Mouse (Mus musculus): ENCODE measurements around the gene Qprt.
"Not testable (repeated sequence)": the region's sequence is repeated elsewhere in the genome, so short reads cannot be mapped to it uniquely, and the experiment has no call there.

Qprt gene

DNA sequence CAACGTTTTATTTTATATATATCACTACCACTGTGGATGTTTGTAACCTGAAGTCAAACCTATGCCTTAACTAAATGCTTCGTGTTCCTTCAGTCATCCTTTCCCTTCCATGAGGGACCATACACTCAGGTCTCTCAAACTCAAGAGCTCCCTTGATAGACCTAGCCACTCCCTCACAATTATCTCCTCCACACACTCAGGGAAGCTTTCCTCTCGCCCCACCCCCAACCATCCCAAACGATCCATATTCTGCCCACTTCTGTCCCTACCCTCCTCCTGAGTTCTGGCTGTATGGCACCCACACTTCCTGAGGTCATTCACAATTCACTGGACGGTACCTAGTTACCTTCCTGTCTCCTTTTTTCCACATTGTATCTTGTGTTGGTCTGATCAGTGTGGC, 23.5 kb downstream of the Qprt start:
- no peak for DNase-seq (ENCODE audit: low spot score in 2 of 2)

DNA sequence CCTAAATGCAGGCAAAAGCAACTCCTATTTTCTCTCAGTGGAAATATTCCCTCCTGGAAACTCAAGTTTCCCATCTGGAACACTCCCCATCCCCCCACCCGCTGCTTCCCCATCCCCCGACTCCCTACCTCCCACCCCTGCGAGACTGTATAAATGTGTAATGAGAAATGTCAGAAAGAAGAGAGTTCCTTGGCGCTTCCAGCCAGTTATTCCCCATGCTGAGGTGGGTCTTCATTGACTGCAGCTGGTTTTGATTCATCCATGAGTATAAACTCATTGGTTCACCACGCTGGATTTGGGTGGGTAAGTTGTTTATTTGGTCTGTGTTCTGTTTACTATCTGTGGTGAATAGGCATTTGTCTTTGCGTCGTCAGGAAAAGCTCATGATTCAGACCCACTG, 25.6 kb downstream of the Qprt start:
- DNase-seq (ENCODE audit: low spot score in 2 of 2), result no peak

DNA sequence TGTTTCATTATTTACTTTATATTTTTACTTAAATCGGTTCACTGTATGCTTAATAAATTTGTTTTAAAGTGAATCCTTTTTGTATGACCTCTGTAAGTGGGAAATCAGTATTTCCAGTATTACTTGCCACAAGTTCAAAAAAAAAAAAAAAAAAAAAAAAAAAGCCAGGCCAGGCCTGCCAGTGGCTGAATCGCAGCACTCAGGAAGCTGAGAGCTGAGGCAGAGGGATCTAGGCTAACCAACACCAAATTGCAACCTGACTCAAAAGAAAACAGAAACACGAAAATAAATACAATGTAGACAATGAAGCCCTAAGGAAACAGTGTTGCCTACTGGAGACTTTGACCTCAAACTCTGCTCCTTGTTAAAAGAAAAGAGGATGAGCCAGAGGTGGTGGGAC, 28.1 kb downstream of the Qprt start:
- no peak for DNase-seq (ENCODE audit: low spot score in 2 of 2)

DNA sequence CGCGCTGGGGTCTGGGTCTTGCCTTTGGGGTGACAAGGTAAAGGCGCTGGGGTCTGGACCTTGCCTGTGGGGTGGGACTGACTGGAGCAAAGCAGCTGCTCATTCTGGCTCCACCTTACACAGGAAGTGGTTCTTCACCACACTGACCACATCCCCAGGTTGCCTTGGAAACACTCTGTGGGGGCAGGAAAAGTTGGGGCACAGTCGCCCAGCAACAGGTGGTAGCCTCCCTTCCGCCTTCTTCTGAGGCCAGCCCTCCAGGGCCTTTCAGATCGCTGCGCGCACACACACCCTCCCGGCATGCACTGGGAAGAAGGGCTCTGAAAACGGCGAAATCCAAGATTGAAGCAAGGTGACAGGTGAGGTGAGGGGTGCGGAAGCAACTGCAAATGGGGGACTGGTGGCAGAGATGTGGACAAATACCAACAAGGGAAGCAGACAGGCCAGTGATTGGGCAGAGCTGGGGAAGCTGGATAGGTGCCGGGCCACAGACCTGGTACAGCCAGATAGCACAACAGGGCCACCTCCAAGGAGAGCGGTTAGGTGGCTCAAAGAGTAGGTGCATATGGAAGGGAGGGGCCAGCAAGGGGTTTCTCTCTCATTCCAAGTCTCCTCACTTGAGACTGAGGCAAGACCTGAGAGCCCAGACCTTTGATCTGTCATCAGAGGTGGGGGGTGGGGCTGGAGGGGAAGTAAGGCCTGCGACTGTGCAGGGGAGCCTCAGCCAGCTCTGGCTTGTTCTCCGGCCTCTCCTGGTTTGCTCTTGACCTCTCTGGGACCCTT, 30.7 kb downstream of the Qprt start, which contains the start of gene AI467606:
AI467606 (plus strand) TSS at position 246 of the 783 bp plus-strand sequence.
- peak; percentile 98 to 99 for DNase-seq (ENCODE audit: low spot score in 2 of 2)

DNA sequence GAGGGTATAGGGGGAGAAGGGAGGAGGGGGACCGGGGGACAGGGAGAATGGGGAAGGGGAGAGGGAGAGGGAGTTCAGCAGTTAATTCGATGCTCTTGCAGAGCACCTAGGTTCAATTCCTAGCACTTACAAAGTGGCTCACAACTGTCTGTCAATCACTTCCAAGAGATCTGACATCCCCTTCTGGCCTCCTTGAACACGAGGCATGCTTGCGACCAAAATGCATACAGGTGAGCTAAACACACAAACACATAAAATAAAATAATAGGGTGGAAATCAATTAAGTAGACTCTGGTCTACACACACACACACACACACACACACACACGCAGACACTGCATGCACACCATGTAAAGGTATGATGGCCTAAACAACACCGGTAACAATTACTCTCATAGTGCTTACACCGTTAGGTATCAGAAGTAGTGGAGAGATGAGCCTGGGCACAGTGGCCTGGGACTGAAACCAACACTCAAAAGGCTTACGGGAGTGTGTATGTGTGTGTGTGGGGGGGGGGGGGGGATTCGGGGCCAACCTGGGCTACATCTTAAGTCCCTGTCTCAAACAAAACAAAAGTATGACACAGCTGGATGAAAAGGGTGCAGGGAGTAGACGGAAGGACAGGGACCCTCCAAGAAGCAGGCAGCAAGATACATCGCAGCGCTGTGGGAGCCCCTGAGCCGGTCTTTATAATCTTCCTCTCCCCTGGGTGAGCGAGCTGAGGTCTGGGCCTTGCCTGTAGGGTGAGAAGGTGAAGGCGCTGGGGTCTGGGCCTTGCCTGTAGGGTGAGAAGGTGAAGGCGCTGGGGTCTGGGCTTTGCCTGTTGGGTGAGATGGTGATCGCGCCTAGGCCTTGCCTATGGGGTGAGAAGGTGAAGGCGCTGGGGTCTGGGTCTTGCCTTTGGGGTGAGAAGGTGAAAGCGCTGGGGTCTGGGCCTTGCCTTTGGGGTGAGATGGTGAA, 31.6 kb downstream of the Qprt start:
- peak in 1 of 2 experiments; percentile 45 for DNase-seq (ENCODE audit: low spot score in 2 of 2)

DNA sequence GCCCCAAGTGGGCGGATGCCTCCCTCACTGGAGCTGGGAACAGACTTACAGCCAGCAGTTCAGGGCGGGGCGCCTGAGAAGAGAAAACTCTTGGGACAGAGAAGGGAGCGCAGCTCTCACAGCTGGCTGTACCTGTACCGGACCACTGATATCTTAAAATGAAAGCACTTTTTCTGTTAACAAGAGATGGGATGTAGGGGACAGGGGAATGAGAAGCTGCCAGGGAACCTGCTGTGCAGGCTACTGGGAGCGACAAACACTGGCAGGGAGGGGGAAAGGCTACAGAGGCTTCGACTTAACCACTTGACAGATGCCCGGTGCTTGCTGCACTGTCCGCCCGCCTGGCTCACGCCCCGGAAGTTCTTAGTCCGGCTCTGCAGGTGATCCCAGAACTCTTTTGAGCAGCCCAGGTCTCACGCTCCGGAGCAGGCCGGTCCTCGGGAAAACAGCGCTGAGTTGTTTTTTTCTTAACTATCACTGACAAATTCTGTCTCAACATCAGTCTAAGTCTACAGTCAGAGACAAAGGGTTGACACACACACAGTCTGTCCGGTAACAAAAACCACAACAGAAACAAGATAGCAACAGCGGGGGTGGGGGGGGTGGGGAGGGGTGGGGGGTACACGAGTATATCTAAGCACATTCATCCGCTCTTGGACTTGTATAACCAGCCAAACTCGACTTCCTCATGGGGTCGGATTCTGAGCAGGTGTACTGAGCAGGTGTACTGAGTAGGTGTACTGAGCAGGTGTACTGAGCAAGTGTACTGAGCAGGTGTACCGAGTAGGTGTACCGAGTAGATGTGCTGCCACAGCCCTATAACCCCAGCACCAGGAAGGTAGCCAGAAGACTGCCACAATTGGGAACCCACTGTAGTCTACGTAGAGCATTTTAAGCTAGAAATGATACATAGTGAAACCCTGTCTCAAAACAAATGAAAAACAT, 32.9 kb downstream of the Qprt start:
- DNase-seq (ENCODE audit: low spot score in 2 of 2), result peak; percentile 51 to 65

DNA sequence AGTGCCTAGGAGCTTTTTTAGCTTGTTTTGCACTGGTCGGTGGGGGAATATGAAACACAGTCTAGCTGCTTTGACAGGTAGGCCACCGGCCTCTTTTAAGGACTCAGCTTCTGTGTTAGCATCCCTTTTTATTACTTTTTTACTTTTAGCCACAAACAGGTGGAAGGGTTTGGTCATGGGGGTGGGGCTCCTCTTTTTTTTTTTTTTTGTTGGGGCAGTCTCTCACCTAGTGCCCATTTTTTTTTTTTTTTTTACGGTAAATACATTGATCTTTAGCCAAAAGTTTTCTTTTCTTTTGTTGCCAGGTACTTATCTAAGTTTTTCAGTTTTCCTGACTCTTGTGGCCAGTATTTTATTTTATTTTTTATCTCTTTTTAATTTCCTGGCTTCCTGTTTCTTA, 33.9 kb downstream of the Qprt start:
- no peak for DNase-seq (ENCODE audit: low spot score in 2 of 2)

DNA sequence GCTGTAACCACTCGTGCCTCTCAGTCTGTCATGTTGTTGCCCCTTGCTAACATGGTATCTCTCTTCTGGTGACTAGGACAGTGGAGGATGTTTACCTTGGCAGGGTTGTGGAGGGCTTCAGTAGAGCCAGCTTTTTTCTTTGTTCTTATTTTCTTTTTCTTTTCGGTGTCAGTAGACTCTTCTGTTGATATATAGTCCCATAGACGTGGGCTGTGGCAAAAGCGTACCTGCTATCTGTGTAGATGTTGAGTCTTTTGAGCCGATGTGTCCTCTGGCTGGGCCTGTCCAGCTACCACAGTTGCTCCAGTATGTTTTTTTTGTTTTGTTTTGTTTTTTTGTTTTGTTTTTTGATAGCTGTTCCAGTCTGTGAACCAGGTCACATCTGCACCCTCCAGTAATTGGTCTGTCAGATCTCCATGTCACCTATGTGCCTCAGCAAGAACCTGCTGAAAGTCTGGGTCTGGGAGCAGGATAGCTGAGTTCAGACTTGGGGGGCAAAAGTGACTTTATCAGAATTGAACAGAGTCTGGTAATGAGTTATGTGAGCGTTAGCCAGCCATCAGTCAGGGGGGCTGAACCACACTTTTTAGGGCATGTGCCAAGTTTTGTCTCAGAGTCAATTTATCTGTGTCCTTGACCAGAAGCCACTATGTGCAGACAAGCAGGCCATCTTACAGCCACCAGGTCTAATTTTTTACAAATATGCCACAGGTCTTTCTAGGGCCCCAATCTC, 34.6 kb downstream of the Qprt start, which contains the start of gene Zg16:
Zg16 (minus strand) TSS at position 51 of the 733 bp plus-strand sequence.
- not testable (repeated sequence) for DNase-seq (ENCODE audit: low spot score in 2 of 2)

DNA sequence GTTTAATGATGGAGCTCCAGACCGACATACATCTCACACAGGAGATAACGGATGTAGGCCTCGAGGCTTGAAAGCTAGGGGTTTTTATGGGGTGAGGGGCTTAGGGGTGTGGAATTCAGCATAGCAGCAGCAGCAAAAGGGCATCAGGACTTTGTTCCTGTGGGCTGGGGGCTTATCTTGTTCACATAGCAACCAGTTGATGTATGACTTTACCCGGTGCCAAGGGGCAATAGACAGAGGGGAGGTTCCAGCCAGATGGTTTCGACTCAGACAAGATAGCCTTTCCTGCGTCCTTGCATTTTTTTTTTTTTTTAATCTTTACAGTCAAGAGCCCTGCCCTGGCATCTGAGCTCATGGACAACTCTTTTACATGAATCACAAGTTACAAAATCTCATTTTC, 36.3 kb downstream of the Qprt start:
- not testable (repeated sequence) for DNase-seq (ENCODE audit: low spot score in 2 of 2)

DNA sequence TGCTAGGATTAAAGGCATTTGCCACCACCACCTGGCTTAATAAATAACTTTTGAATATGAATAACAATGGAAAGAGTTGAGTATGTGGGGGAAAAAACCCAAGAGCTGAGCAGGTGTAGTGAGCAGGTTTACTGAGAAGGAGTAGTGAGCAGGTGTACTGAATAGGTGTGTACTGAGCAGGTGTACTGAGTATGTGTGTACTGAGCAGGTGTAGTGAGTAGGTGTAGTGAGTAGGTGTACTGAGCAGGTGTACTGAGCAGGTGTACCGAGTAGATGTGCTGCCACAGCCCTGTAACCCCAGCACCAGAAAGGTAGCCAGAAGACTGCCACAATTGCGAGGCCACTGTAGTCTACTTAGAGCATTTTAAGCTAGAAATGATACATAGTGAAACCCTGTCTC, 37.2 kb downstream of the Qprt start:
- no peak for DNase-seq (ENCODE audit: low spot score in 2 of 2)

DNA sequence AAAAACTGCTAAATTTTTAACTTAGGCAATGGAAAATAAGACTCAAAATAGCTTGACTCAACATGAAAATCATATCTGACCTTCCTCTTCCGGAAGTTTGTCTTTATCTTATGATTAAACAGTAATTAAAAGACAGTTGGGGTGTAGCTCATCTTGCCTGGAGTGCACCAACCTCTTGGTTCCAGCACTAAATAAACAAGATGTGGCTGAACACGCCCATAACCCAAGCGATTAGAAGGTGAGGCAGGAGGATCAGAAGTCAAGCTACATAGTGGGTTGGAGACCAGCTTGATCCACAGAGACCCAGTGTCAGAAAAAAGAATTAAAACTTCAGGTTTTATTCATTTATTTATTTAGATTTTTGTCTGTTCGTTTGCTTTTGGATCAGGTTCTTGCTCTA, 38.3 kb downstream of the Qprt start:
- no peak for DNase-seq (ENCODE audit: low spot score in 2 of 2)

DNA sequence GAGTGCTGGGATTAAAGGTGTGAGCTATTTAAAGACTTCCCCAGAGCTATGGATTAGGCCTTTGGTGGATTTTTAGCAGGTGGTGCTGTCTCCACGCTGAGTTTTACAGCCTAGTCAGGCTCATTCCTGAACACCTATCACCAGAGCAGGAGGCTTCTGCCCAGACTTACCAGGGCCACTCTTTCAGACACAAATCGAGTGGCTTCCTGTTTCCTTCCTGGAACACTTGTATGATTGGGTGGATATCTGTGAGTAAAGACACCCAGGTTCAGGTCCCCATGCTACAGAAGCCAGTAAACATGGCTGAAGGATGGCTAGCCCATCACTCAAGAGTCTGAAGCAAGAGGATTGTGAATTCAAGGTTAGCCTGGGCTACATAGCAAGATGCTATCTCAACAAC, 39.0 kb downstream of the Qprt start:
- no peak for DNase-seq (ENCODE audit: low spot score in 2 of 2)

DNA sequence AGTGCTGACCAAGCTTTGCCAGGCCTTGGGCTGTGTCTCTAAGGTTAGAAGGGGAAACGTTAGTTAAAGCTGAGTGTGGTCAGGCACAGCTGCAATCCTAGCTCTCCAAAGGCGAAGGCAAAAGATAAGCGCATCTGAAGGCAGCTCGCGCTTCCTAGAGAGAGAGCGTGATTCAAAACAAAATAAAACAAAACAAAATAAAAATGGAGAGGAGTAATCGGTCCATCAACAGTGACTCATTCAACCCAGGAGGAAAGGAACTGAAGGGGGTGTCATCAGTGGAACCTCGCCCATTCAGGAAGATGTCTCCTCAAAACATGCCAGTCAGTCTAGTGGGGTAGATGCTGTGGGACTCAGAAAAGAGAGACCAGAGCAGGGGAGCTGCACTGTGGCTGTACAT, 39.8 kb downstream of the Qprt start:
- no peak for DNase-seq (ENCODE audit: low spot score in 2 of 2)

DNA sequence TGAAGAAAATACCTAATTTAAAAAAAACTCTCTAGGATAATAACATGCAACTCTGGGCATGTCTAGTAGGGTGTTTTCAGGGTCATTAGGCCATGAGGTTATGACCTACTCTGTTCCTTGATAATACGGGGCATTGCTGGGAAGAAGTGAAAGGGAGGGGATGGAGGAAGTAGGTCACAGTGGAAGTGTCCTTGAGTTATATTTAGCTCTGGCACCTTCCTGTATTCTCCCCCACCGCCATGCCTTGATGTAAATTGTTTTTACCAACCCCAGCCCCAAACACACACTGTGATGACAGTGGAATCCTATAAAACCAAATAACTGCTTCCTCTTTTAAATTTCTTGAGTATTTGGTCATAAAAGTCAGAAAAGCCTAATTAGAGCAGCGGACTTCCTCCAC, 42.0 kb downstream of the Qprt start:
- no peak for DNase-seq (ENCODE audit: low spot score in 2 of 2)

DNA sequence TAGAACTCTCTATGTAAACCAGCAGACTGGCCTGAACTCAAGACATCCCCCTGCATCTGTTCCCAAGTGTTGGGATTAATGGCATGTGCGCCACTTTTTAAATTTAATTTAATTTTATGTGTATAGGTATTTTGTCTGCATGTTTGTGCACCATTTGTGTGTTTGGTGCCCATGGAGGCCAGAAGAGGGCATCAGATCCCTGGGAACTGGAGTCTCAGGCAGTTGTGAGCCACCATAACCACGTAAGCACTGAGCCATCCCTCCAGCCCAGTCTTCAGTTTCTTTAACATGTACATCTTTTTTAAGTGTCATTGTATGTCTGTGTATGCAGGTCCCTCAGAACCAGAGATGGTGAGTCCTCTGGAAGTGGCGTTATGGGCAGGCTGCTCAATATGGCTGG, 44.3 kb downstream of the Qprt start:
- peak in 1 of 2 experiments; percentile 19 for DNase-seq (ENCODE audit: low spot score in 2 of 2)

DNA sequence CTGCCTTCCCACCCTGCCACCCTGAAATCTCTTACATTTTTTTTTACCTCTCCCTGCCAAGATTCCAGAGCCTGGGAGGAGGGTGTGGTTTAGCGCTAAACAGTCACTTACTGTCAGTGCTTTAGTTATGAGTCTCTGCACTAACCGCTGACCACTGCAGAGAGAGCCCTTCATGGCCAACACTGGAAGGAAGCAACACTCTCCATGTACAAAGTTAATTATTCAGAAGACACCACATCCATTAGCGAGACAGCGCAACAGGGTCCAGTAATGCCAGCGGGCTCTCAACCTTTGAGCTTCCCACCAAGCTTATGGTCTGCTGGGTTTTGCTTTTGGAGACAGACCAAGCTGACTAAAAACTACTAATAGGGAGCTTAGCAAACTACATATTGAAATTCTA, 45.8 kb downstream of the Qprt start:
- DNase-seq (ENCODE audit: low spot score in 2 of 2), result no peak

DNA sequence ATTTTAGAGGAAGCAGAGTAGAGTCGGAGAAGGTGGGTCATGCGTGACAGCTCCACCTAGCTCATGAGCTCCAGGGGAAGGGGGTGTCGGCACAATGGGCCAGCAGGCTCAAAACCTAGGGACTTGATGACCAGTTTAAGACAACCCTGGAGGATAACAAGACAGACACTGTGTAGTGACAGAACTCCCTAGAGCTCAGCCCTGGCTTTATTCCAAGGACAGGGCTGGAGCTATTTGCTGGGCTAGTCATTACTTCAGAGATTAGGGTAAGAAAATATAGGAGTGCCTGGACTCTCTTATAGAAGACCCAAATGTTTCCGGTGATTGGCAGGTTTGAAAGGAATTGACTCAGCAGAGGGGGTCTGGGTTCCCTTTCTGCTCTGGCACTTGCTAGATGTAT, 48.8 kb downstream of the Qprt start:
- no peak for DNase-seq (ENCODE audit: low spot score in 2 of 2)

DNA sequence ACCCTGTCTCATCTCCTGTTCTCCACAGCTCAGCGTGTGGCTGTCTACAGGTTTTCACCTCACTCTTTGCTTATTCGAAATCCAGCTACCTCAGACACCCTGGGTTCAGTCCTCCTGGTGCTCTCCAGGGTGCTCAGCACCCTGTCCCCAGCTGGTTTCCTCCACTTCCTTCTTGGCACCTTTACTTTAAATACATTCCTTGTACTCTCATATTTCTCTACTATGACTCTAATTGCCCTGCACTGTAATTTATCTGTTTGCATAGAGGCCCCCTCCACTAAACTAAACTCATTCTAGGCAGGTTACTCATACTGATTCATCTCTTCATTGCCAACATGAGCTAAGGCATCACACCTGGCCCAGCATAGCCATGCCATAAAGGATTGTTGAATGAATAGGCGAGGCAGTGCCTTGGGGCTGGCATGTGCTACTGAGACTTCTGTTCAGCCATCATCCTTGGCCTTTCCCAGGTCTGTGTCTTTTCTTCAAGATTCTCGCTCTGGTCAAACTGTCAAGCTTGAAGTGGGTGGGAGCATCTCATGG, 51.1 kb downstream of the Qprt start:
- DNase-seq (ENCODE audit: low spot score in 2 of 2), result no peak

DNA sequence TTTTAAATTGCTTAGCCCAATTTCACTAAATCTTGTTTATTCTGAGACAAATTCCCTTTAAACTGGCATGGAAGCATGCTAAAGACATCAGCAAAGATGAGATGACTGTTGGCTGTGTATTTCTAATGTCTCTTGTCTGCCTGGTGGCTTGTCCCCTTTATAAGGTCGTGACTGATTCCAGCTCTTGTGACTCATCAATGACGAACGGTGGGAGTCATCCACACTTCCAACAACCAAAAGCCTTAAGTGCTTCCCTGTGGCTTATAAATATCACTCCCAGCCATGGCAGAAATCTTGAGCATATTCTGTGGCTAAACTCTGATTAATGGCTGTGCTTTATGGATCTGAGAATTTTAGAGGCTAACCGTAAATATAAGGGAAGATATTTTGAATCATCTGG, 55.7 kb downstream of the Qprt start:
- DNase-seq (ENCODE audit: low spot score in 2 of 2), result no peak

DNA sequence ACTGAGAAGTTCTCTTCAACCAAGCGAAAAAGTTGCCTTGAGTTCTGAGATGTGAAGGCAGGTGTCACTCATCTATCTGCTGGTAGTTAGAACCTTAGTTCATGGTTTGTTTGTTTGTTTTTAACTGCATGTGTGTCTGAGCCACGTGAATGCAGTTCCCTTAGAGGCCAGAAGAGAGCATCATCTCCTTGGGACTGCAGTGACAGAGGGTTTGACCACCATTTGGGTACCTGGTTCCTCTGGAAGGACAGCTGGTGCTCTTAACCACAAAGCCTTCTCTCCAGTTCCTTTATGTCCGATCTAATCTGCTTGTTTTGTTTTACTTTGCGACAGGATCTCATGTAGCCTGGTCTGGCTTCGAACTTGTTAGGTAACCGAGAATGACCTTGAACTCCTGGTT, 56.5 kb downstream of the Qprt start:
- no peak for DNase-seq (ENCODE audit: low spot score in 2 of 2)
